Mouse (Mus musculus) CD8-positive naive resting alpha-beta T cell, adult 2 months (primary cell): Measurements from ENCODE around the gene Rps24.
"Not testable (repeated sequence)": the region's sequence is repeated elsewhere in the genome, so short reads cannot be mapped to it uniquely, and the experiment has no call there.

Source experiments
- DNase-seq, 2 experiments: peaks; one replicate each; pipeline ENCODE4 v3.0.0; 2022; ENCODE audit warnings: low read depth in 2 of 2, low spot score in 2 of 2

The Rps24 gene

DNA sequence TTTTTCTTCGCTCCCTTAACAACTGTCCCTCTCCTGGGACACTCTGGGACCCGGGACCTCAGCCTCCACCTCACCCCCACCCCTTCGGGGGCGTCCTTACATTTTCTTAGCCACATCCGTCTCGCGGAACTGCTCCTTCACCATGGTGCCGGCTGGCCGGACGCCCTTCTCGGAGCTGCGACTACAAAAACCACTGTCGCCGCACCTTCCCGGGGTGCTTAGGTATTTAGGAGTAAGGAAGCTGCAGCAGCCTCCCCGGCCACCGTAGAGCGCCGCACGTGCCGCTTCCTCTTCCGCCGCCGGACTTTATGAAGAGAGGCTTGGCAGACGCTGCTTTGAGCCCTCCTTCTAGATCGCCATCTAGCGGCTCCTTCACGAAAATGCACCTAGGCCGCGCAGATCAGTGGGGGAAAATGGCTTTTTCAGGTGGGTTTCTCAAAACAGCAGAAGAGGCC, at the start of gene Rps24, which contains the start of gene Polr3a:
TSS of gene Rps24 (plus strand) at position 353 of the 455 bp plus-strand sequence.
TSS of gene Polr3a (minus strand) at position 286 of the 455 bp plus-strand sequence.
- DNase-seq, result peak; percentile 86 to 88

DNA sequence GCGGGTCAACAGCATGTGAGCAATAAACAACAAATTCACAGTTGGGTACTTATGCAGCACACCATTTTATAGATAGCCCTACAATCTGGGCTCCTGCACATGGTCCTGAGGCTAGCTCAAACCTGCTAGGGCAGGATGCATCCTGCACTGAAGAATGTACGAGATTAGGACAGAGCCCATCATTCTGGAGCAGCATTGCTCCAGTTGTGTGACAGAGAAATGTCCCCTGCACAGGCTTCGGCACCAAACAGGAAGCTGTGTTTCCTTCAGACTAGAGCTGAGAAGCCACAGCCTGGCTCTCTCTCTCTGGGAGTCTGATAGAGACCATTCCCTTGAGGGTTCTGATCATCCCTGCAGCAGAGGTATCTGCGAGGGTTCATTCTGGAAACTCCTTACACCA, 43.4 kb upstream of the Rps24 start:
- DNase-seq, result not testable (repeated sequence)

DNA sequence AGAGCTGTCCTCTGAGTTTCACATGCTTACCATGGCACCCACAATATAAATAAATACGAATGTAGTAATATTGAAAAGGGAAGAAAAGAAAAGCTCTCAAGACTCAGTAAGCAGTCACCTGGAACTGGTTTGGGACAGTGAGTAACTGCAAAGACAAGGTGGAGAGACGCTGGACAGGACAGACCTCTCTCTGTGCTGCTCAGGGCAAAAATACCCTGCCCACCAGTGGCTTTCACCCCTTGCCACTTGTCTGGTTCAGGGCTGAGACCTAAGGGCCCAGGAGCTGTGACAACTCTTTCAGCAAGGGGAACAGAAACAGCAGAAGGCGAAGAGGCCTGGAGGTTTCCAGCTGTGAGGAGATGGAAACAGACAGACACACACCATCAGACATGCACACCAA, 28.7 kb upstream of the Rps24 start:
- no peak for DNase-seq

DNA sequence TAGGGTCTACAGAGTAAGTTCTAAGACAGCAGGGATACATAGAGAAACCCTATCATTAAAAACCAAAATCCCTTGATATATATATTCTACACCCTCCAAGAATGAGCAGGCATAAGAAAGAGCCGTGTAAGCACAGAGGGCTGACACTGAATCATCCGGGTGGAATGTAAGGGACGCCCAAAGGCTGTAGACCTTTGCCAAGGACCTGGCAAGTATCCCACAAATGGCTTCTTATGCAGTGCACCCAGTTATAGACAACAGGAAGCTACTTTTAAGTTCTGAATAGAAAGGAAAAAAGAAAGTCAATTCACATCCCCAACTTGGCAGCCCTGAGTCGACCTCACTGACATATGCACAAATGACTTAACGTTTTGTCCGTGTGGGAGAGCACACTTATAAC, 18.1 kb upstream of the Rps24 start:
- DNase-seq, result no peak

DNA sequence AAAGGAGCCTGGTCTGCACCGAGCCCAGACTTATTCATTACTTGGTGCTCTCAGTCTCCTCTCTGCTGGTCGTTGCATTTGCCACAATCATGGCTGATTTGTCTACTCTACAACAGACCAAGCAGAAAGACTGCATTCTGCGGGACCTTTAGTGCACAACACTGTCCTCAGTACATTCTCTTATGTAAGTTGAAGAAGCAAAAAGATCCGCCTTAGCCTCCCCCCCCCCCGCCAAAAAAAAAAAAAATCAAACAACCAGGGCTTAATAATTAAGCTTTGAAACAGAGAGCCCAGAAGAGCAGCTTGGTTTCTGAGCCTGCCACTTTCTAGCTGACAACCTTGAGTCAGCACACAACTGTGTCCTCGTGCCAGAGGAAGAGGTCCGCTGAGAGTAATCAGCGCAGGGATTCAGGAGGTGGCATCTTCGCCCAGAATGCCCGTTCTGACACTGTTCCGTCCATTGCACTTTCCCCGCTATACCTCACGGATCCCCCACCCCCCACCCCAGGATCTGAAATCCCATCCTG, 621 bp upstream of the Rps24 start:
- no peak for DNase-seq

DNA sequence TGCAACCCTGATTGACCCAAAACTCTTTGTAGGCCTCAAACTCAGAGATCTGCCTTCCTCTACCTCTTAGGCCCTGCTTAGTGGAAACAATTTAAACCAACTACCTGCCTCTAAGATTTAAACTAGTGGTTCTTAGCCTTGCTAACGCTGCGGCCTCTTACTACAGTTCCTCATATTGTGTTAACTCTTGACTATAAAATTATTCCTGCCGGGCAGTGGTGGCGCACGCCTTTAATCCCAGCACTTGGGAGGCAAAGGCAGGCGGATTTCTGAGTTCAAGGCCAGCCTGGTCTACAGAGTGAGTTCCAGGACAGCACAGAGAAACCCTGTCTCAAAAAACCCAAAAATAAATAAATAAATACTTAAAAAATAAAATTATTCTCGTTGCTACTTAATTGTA, 2.8 kb downstream of the Rps24 start:
- not testable (repeated sequence) for DNase-seq

DNA sequence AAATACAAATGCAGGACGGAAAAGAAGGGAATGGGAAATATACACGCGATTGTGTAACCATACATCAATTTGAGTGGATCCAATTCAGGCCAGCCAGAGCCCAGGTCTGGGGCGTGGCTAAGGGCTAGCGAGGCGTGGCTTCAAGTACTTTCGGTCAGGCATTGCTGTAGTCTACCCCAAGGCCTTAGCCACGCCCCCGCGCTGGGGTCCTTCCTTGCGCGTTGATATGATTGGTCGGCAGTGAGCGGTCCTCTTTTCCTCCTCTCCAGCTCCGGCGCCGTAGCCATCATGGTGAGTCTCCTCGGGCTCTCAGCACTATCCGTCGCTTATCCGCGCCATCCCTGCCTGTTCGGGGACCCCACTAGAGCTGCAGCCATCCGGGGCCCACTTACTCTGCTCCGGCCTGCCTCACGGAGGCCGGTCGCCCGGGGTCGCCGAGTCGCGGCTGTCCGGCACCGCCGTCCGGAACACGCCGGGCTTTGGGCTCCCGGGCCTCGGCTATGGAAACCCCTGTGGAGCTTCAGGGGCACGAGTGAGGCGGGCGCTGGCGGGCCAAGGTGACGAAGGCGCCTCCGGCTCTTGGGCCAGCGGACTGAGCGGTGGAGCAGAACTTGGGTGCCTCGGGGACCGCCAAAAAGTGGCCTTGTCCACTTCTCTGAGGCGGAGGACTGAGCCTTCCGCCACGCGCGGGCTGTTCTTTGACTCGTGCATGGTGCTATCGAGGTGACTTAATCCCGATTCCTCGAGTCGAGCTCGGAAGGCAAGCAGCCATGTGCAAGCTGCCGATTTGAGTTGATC, 3.7 kb downstream of the Rps24 start:
- peak; percentile 95 for DNase-seq

DNA sequence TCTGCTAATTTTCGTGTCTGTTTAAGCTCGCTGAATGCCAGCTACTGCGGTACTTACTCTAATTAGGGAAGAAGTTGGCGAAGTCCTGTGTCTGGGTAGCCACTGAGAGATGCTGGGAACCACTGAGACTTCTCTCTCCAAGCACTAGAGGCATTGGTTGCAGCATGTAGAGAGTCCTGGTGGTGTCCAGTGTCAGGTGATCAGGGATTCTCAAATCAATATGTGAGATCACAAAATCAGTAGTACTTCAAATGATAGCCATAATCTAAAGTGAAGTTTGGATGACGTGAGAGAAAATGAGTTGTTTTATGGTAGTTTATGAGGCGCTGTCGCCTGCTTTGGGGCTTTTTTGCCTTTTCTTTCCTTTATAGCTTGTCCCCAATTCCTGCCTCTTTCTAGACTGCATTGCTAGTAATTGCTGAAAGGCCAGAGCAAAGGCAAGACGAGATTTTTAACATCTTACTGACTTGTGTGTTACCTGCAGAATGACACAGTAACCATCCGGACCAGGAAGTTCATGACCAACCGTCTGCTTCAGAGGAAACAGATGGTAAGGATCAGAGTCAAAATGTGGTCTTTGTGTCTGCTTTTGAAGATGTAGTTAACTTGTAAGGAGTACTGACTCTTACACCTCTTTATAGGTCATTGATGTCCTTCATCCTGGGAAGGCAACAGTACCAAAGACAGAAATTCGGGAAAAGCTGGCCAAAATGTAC, 4.5 kb downstream of the Rps24 start:
- no peak for DNase-seq

DNA sequence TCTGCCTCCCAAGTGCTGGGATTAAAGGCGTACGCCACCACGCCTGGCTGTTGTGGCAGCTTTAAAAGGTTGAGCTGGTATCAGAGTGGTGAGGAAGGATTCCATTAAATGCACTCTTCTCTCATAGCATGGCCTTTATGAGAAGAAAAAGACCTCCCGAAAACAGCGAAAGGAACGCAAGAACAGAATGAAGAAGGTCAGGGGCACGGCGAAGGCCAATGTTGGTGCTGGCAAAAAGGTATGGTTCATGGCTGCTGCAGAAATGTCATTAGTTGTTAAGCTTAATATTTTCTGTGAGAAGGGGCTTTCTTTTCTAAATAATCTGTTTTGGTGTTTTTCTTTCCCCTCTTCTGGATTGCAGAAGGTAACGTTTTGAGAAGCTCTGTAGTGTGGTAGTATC, 6.3 kb downstream of the Rps24 start:
- DNase-seq, result no peak

DNA sequence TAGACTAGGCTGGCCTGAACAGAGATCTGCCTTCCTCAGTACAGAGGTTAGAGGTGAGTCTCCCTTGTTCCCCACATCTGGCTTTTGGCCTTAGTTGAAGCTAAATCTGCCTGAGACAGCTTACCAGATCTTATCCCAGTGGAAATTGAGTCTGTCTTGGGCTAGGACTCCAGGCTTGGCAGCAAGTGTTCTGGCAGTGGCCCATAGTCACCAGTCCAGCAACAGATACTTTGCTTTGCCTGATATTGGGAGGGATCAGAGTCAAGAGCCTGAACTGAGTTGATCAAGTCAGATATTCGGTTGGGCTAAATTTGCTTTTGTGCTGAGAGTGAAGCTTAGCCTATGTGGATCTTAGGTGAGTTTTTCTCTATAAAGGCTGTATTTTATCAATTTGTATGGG, 9.6 kb downstream of the Rps24 start:
- DNase-seq, result no peak

DNA sequence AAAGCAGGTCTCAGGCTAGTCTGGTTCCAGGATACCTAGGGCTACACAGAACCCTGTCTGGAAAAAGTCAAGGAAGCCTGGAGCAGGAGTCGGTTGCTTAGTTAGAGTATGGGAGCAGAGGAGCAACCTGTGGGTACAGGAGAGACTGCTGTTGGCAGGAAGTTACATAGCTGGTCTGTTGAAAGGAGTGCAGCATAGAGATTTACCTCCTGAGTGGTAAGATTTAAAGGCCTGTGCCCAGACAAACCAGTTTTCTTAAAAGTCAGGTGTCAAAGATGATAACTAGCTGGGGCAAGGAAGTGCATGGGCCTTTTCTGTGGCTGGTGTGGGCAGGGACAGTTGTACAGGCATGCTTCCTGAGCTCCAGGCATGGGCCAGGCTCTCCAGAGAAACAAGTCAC, 10.5 kb downstream of the Rps24 start:
- no peak for DNase-seq

DNA sequence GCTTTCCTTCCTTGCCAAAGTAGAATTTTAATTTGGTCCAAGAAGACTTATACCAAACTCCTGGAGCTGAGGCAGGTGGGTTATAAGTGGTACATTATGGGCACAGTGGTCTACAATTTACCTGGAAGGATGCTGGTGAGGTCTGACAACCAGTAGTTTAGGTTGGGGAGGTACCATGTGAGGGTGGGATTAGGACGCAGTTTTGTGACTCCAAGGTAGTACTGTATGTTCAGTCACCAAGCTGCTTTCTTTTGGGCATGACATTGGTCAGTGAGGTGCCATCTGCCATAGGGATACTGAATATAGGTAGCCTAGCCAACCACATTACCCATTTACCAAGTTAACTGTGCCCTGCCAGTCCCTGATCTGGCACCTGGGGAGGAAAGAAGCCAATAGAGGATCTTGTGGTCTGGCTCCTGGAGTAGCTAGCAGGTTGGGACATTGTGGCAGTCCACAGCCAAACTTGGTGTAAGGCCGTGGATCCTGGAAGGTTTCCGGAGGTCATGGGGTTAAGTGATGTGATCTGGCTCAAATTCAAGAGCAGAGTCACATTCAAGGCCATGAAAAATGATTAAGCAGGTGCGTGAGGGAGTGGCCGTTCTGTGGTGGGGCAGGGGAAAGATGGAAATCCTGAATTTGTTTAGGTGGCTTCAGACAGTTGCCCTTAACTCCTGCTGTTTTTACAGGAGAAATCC, 11.8 kb downstream of the Rps24 start:
- no peak for DNase-seq

DNA sequence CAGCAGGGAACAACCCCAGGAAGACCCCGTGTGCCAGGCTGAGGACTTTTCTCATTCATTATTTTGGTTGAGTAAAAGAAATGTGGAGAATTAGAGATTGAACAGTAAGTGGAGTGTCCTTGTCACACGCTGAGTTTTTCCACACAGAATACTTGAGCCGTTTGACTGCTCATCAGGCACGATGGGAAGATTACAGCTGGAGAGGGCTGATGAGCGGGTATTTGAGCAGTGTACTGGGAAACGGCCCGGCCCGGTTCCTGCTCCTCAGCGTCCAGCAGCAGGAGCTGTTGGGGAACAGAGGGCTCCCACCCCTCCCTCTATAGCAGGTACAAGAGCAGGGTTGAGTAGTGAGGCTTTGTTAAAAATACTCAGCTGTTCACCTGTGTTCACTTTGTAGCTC, 12.6 kb downstream of the Rps24 start:
- DNase-seq, result no peak

DNA sequence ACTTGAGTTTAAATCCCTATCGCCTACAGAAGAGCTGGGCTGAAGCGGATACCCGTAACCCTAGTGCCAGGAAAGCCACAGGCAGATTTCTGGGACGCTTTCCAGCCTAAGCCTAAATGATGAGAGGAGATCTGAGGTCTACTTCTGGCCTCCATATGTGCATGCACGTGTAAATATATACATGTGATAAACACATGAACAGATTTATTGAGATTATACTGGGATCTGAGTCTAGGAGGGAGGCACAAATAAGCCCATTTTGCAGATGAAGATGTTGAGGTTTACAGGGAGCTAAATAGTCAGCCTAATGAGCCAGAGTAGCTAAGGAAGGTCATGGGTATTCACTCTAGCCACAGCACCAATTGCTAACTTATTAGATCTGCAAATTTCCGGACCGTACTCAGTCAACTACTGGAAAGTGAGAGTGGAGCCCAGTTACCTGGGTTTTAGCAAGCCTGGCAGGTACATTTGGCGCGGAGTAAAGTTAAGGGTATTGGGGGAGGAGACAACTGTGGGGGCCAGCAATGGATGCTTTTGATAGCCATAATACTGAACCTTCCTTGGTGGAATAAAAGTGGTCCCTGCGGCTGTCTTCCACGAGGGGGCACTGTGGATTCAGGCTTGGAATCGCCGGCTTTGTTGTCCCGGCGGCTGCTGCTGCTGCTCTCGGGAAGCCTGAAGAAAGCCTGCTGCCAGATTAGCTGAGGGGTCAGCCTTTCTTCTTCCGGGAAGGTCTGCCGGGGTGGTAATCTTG, 13.3 kb downstream of the Rps24 start:
- DNase-seq, result peak; percentile 31 to 55

DNA sequence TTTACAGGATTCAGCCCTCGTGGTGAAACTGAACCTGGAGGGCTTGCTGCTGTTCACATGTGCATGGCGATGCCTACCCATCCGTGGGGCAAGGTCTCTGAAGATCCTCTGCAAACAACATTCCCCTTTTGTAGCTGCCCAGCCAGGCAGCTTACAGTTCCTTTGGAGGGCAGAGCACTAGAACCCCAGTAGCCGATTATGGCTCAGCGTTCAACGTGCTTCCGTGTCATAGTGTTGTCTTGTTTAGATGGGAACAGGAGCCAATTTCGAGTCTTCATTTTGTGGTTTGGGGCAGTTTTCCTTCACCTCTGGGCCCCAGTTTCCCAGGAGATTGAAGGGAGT, 13.9 kb downstream of the Rps24 start:
- DNase-seq, result no peak

DNA sequence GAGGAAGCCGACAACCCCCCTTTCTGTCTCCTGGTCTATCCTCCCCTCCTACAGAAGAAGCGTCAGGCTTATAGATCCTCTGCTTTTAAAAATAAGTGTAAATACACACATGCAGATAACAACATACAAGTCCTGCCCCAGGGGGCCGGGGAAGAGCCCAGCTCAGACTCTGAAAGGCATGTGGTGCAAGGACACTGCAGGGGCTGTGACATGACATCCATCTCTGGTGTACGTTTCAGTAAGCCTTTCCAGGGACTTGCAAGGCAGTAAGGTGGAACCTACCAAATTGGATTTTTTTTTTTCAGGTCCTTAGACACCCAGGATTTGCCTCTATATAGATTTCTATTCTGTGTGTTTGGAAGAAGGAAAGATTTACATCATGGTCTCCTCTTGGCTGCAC, 14.3 kb downstream of the Rps24 start:
- DNase-seq, result no peak

DNA sequence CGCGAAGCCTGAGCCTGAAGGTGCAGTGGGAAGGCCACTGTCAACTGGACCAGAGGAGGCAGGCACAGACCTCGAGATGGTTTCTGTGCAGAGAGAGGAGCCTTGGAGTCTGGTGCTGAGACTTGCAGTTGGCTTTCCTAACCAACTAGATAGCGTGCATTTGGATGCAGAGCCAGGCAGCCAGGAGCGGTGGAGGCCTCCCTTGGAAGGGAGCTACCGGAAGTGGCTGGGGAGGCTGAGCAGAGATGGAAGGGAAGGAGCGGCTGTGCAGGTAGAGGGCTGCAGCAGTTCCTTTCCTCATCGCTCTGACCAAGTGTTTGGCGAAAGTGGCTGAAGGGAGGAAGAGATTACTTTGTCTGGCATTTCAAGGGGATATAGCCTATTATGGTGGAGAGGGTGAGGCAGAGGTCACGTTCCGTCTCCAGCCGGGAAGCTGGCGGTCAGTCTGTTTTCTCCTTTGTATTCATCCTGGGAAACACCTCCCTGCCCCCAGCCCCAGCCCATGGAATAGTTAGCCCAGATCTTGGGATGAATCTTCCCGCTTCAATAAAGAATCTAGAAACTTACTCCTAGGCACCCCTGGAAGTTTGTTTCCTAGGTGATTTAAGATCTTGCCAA, 20.6 kb downstream of the Rps24 start:
- no peak for DNase-seq

DNA sequence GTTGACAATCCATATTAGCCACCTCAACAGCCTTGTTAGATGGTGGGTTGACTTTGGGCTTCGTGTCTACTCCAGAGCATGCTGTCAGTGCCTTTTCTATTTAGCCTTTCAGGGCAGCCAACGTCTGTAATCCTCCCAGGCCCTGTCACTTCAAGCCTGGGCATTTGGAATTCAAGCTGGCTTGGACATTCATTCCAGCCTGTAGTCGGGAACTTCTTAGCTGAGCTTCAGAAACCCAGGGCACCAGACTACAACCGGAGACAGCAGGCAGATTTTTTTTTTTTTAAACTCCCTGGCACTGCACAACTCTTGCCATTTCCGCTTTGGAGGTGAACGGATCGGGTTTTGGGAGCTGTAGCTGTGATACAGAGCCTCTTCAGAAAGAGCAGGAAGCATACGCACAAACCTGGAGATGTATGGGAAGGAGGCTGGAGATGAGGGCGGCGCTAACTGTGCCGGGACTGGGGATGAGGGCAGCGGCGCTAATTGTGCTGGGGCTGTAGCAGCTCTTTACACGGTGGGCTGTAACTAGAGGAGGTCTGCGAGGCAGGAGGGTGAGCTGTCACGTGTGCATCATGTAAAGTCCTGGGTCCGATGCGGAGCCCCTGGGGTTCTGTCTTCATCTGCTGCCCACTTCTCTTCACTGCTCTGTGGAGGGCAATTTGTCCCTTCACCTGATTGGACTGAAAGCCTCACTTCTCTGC, 21.3 kb downstream of the Rps24 start:
- DNase-seq, result no peak

DNA sequence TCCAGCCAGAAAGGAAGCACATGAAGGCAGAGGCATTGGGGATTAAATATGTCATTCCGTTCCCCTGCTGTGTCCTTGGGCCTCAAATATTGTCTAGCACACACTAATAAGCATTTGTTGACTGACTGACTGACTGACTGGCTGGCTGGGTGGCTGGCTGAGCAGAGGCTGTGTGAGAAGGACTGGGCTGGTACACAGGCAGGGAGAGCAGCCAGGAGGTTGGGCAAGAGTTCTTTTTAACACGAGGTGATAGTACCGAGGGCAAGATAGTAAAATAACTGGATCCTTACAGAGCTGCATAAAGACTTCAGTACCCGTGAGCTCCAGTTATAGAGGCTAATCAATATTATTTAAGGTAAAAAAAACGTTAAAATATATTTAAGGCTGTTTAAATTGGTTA, 22.6 kb downstream of the Rps24 start:
- DNase-seq, result no peak

DNA sequence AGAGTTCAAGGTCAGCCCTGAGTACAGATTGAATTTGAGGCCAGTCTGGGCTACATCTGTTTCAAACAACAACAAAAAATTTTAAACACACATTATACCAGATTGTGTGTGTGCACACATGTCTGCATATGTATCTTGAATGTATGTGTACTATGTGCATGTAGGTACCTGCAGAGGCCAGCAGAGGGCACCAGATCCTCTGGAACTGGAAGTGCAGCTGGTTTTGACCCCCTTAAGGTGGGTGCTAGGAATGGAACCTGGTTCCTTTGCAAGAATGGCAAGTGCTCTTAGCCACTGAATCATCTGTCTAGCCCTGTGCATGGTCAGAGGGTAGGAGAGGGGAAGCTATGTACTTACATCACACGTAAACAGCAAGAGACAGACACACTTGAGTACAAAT, 23.3 kb downstream of the Rps24 start:
- DNase-seq, result no peak
